Mouse (Mus musculus) heart, embryonic 15.5 days (tissue): ENCODE data around the gene Scfd1. TPM values are rescaled to one million over a fixed set of nuclear protein-coding genes. Genes with fewer than 3 reads are reported as not detected.

ENCODE experiments used
- ATAC-seq: fragments of 200-750 bp; cut with Nextera tagmentation; replicated peaks from 2 replicates; pipeline ENCODE4 v1.8.0; 2017; ENCODE audit warnings: low read depth, moderate TSS enrichment; ENCODE audit not compliant: insufficient number of reproducible peaks, insufficient read depth, low FRiP score
- H3K27ac ChIP-seq: fragments of 300-500 bp; sonication (generic); 2 replicates; pipeline ENCODE4 v1.5.1; 2015; ENCODE audit warnings: mild to moderate bottlenecking, inconsistent platforms
- H3K27me3 ChIP-seq: fragments of 300-500 bp; sonication (generic); 2 replicates; pipeline ENCODE4 v1.6.1; 2015; ENCODE audit warnings: inconsistent platforms
- H3K36me3 ChIP-seq: fragments of 300-500 bp; sonication (generic); 2 replicates; pipeline ENCODE4 v1.6.1; 2015; ENCODE audit warnings: mild to moderate bottlenecking, inconsistent platforms
- H3K4me1 ChIP-seq: fragments of 300-500 bp; sonication (generic); replicated peaks from 2 replicates; pipeline ENCODE4 v1.6.1; 2015; ENCODE audit warnings: inconsistent platforms
- H3K4me2 ChIP-seq: fragments of 300-500 bp; sonication (generic); 2 replicates; pipeline ENCODE4 v1.6.1; 2015; ENCODE audit warnings: inconsistent platforms, mild to moderate bottlenecking, moderate library complexity
- H3K4me3 ChIP-seq: fragments of 300-500 bp; sonication (generic); 2 replicates; pipeline ENCODE4 v1.5.1; 2015; ENCODE audit warnings: mild to moderate bottlenecking, inconsistent platforms
- H3K9ac ChIP-seq: fragments of 300-500 bp; sonication (generic); 2 replicates; pipeline ENCODE4 v1.6.1; 2015; ENCODE audit warnings: mild to moderate bottlenecking, inconsistent platforms
- H3K9me3 ChIP-seq: fragments of 300-500 bp; sonication (generic); replicated peaks from 2 replicates; pipeline ENCODE4 v1.6.1; 2016; ENCODE audit warnings: inconsistent platforms
- WGBS: fragments of 180-500 bp; shearing (Covaris S2); methylation state at CpG from one replicate; pipeline ENCODE4 v1.1.7; 2015; ENCODE audit warnings: mixed read lengths; 5-methylcytosine and 5-hydroxymethylcytosine counted together
- polyA plus RNA-seq: library from polyadenylated mRNA; unstranded; fragments of >200 nt; fragmentation: Nextera tagmentation; extraction: Ambion mirVana; gene quantifications from 2 replicates; pipeline ENCODE4 v1.2.1, GENCODE M21; 2015

Gene Scfd1
- polyA plus RNA-seq: 56.4 and 56.9 TPM in 2 replicates

DNA sequence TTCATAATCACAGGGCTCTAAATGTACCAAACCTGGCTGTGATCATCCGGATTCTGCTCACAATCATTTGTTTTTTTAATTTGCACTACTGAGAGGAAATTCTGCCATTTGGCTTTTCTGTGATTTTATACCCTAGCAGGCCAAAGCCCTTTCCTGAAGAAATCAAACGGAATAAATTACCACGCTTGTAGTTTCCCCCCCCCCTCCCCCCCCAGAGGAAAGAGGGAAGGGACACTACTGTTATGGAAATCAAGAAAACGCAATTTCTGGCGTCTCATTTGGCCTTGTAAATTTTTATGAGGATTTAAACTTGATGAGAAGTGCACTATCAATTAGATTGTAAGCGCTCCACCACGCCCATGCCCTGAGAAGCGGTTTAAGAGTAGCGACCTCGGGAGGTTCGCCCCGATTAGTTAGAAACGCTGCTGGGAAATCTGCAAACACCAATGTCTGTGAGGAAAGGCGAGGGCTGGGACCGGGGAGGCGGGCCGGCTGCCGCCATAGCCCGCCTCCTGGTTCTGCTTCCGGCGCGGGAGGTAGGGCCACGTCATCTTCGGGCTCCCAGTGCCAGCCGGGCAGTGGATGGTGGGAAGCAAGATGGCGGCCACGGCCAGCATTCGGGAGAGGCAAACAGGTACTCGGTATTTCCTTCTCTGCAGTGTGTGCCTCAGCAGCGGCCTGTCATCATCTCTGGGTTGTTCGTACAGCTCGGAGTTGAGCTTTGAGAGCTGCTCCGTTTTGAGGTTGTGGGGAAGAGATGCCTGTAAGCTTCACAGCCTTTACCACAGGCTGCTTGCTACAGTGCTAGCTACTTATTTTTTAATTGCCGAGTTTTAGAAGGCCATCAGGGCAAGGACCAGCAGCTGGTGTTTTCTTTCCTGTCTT, at the start of gene Scfd1:
Gene Scfd1, plus strand, starts transcription at position 508 of the 885 bp plus-strand sequence.
- H3K27me3 ChIP-seq: no peaks in the 10 kb centered on the region
- H3K36me3 ChIP-seq: peaks cover 21% of the 10 kb centered on the region
- WGBS: 1% methylated on average over 34 of the region's 34 CpGs
- H3K4me2 ChIP-seq: peak within 1 kb of the TSS; percentile 67
- H3K4me3 ChIP-seq: peak within 1 kb of the TSS; percentile 92
- peak within 1 kb of the TSS; percentile 88 for H3K27ac ChIP-seq
- no peaks in the 10 kb centered on the region for H3K9me3 ChIP-seq
- peak within 1 kb of the TSS; percentile 86 for H3K9ac ChIP-seq
- 0 out of 2 replicates have a peak, but pooled peaks cover 2% of the 10 kb centered on the region for H3K4me1 ChIP-seq
- ATAC-seq: peak; percentile 100

DNA sequence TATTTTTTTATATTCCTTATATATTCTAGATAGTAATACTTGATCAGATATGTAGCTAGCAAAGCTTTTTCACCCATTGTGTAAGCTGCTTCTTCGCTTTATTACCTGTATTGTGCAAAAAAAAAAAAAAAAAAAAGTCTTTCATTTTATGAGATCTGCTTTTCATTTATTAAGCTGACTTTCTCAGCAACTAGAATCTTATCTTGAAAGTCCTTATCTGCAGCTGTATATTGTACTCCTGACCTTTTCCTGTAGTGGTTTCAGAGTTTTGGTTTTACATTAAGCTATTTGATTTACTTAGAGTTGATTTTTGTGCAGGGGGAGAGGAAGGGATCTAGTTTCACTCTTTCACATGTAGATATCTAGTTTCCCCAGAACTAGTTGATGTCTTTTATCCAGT, 40.3 kb upstream of the Scfd1 start:
- Histone ChIP-seq H3K4me1 (no peaks in the 10 kb centered on the region), H3K4me2 (no peak overlapping the region), H3K27me3 (no peaks in the 10 kb centered on the region), H3K9ac (no peak overlapping the region), H3K27ac (no peak overlapping the region), H3K4me3 (no peak overlapping the region), H3K36me3 (no peaks in the 10 kb centered on the region), H3K9me3 (no peaks in the 10 kb centered on the region)
- ATAC-seq: no peak
- WGBS: 85% methylated on average over 1 of the region's 1 CpGs

DNA sequence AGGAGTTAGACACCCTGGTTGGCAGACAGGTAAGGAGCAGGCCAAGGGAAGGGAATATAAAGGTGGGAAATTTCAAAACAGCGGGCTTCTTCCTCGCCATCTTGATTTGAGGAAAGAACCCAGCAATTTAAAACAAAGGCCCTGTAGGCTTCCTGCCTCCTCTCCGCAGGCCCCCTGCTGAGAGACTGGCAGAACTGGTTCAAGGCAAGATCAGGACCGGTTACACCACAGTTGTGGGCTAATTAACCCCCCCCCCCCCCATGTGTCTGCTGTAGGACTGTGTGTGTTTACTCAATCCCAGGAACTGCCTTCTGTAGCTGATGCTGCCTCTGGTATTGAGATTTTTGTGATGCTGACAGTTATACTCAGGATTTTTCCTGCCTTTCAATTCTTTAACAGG, 31.2 kb upstream of the Scfd1 start:
- H3K4me1 ChIP-seq: peaks cover 12% of the 10 kb centered on the region
- no peak for ATAC-seq
- H3K9me3 ChIP-seq: no peaks in the 10 kb centered on the region
- no peaks in the 10 kb centered on the region for H3K27me3 ChIP-seq
- H3K4me2 ChIP-seq: no peak overlapping the region
- no peaks in the 10 kb centered on the region for H3K36me3 ChIP-seq
- 52% methylated on average over 4 of the region's 4 CpGs for WGBS
- no peak overlapping the region for H3K4me3 ChIP-seq
- H3K9ac ChIP-seq: no peak overlapping the region
- no peak overlapping the region for H3K27ac ChIP-seq

DNA sequence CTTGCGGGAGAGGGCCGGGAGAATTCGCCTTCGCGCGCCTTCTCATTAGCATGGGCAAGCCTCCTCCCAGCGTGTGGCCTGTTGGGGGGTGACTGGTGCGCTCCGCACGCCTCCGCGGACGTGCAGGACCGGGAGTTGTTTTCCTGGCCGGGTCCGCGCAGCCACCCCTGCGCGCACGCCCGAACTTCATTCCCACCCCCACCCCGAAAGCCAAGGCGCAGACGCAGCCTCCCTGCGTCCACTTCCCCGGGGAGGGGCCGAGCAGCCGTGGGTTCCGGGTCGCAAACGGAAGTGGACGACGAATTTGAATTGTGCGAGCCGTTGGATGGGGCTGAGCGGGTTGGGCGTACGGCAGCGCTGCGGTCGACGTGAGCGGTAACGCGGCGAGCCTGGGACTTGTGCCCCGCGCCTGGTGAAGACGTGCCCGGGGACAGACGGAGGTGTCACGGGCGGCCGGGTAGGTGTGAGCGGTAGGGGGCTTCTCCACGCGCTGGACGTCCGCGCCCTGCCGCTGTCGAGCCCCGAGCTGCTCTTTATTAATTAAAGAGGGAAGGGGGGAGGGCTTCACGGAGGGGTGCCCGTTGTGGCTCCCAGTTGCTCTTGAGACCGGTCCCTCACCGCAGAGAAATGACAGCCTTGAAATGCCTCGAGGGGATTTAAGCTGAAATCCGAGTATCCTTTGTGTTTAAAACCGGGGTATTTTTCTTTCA, 29.2 kb upstream of the Scfd1 start, which contains the start of gene G2e3:
Gene G2e3, plus strand, starts transcription at position 74 of the 710 bp plus-strand sequence.
- Histone ChIP-seq H3K9me3 (no peaks in the 10 kb centered on the region), H3K4me3 (peak within 1 kb of the TSS; percentile 87), H3K9ac (peak within 1 kb of the TSS; percentile 86), H3K27me3 (no peaks in the 10 kb centered on the region), H3K36me3 (peaks cover 12% of the 10 kb centered on the region), H3K4me1 (peaks cover 12% of the 10 kb centered on the region), H3K27ac (peak within 1 kb of the TSS; percentile 92), H3K4me2 (peak within 1 kb of the TSS; percentile 68)
- peak; percentile 99 for ATAC-seq
- WGBS: under 1% methylated on average over 70 of the region's 70 CpGs

DNA sequence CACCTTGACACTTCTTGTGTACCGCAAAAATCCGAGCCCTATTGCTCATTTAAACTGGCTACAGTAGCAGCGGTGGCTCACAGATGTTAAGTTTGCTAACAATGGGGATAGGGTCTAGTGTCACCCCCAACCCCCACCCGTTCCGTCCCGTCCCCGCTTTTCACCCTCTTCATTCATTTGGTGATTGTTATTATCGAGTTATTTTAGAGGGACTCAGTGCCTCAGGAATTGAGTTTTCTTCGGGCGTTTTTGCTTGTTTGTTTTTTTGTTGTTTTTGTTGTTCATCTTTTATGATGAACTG, 28.7 kb upstream of the Scfd1 start:
- no peak for ATAC-seq

DNA sequence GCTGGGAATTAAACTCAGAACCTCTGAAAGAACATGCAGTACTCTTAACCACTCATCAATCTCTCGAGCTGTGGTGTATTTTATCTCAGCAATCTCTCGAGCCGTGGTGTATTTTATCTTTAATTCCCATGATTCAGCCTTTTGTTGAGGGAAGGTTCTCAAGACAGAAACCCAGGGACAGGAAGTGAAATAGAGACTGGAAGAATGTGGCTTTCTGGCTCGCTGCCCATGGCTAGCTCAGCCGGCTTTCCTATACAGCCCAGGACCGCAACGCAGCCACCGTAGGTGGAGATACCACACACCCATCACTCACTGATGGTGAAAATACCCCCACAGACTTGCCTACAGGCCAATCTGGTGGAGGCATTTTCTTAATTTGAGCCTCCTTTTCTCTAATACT, 22.0 kb upstream of the Scfd1 start:
- no peak for ATAC-seq
- H3K4me1 ChIP-seq: 0 out of 2 replicates have a peak, but pooled peaks cover 6% of the 10 kb centered on the region
- H3K4me2 ChIP-seq: no peak overlapping the region
- WGBS: 54% methylated on average over 8 of the region's 8 CpGs
- no peaks in the 10 kb centered on the region for H3K27me3 ChIP-seq
- peaks cover 66% of the 10 kb centered on the region for H3K36me3 ChIP-seq
- no peak overlapping the region for H3K9ac ChIP-seq
- no peak overlapping the region for H3K27ac ChIP-seq
- H3K9me3 ChIP-seq: no peaks in the 10 kb centered on the region
- H3K4me3 ChIP-seq: no peak overlapping the region

More for the DNA sequence above, 28.7 kb upstream of the Scfd1 start:
- Histone ChIP-seq H3K9ac (peak overlapping the region; percentile 86), H3K9me3 (no peaks in the 10 kb centered on the region), H3K36me3 (peaks cover 17% of the 10 kb centered on the region), H3K4me2 (peak overlapping the region; percentile 68), H3K27ac (peak overlapping the region; percentile 92), H3K27me3 (no peaks in the 10 kb centered on the region), H3K4me1 (peaks cover 12% of the 10 kb centered on the region), H3K4me3 (peak overlapping the region; percentile 87)
- 0% methylated on average over 10 of the region's 10 CpGs for WGBS

DNA sequence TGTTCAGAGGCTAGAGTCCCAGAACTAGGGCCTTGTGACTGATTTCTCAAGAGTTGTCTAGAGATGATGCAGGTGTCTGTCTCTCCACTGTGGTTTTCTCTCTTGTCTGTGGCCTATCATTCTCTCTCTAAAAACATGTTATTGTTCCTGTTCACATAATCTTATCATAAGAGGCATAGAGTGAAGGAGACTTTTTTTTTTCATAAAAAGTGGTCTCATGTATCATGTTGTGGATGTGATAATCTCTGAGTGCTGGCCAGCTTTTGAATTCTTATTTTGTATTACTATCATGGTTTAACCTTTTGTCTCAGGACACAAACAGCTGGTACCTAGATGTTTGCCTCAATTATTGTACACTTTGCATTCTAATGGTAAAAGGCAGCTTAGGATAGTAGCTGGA, 16.0 kb upstream of the Scfd1 start:
- no peaks in the 10 kb centered on the region for H3K4me1 ChIP-seq
- no peak overlapping the region for H3K9ac ChIP-seq
- ATAC-seq: no peak
- H3K27me3 ChIP-seq: no peaks in the 10 kb centered on the region
- H3K4me3 ChIP-seq: no peak overlapping the region
- H3K4me2 ChIP-seq: no peak overlapping the region
- no peak overlapping the region for H3K27ac ChIP-seq
- peaks cover 74% of the 10 kb centered on the region for H3K36me3 ChIP-seq
- H3K9me3 ChIP-seq: no peaks in the 10 kb centered on the region

DNA sequence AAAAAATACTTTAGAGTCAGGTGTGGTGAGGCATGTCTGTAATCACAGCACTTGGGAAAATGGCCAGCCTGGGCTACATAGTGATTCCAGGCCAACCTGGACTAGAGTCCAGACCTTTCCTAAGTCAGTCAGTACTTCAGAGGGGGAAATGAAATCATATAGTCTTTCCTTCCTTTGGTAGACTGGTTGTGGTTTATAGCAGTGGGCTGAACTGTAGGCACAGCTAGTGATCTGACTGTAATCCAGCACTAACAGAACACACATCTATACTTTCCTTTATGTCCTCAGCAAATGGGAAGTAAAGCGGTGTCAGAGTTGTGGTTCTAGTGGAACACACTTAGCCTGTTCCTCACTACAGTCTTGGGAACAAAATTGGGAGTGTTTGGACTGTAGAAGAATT, 14.4 kb upstream of the Scfd1 start:
- peaks cover 75% of the 10 kb centered on the region for H3K36me3 ChIP-seq
- no peak overlapping the region for H3K27ac ChIP-seq
- 96% methylated on average over 1 of the region's 1 CpGs for WGBS

DNA sequence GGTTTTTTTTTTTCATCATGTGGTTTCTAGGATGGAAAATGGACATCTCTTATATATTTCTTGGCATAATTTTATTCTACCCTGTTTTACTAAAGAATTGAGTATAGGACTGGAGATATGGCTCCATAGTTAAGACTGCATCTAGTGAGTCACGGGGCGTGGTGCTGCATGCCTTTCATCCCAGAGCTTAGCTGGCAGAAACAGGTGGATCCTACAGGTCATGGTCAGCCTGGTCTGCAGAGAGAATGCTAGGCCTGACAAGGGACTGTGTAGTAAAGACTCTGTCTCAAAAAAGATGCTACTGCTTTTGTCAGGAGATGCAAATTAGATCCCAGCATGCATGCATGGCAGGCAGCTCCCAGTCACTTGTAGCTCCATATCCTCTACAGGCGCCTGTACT, 8.8 kb upstream of the Scfd1 start:
- H3K9ac ChIP-seq: no peak overlapping the region
- H3K4me1 ChIP-seq: no peaks in the 10 kb centered on the region
- peaks cover 68% of the 10 kb centered on the region for H3K36me3 ChIP-seq
- ATAC-seq: no peak
- no peaks in the 10 kb centered on the region for H3K27me3 ChIP-seq
- 96% methylated on average over 3 of the region's 3 CpGs for WGBS
- no peak overlapping the region for H3K4me3 ChIP-seq
- no peak overlapping the region for H3K4me2 ChIP-seq
- no peaks in the 10 kb centered on the region for H3K9me3 ChIP-seq
- no peak overlapping the region for H3K27ac ChIP-seq

More for the DNA sequence above, 14.4 kb upstream of the Scfd1 start:
- Histone ChIP-seq H3K4me3 (no peak overlapping the region), H3K4me1 (no peaks in the 10 kb centered on the region), H3K9ac (no peak overlapping the region), H3K27me3 (no peaks in the 10 kb centered on the region), H3K4me2 (no peak overlapping the region), H3K9me3 (no peaks in the 10 kb centered on the region)
- no peak for ATAC-seq

DNA sequence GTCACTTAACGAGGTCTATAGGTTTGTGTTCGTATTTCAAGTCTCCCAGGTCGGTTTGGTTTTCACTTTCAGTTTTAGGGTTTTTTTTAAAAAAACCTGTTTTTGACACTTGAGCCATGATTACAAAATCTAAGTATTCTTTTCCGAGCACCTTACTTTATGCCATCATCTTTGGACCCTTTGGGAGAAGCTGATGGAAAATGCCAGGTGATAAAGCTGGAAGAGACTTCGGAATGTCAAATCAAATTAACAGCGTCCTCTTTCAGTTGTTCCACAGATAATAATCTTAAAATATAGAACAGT, 529 bp downstream of the Scfd1 start:
- Histone ChIP-seq H3K4me3 (peak overlapping the region; percentile 92), H3K4me2 (peak overlapping the region; percentile 67), H3K36me3 (peaks cover 15% of the 10 kb centered on the region), H3K27ac (peak overlapping the region; percentile 88), H3K9ac (peak overlapping the region; percentile 86), H3K4me1 (0 out of 2 replicates have a peak, but pooled peaks cover 2% of the 10 kb centered on the region), H3K9me3 (no peaks in the 10 kb centered on the region), H3K27me3 (no peaks in the 10 kb centered on the region)
- WGBS: 12% methylated on average over 6 of the region's 6 CpGs
- ATAC-seq: no peak

DNA sequence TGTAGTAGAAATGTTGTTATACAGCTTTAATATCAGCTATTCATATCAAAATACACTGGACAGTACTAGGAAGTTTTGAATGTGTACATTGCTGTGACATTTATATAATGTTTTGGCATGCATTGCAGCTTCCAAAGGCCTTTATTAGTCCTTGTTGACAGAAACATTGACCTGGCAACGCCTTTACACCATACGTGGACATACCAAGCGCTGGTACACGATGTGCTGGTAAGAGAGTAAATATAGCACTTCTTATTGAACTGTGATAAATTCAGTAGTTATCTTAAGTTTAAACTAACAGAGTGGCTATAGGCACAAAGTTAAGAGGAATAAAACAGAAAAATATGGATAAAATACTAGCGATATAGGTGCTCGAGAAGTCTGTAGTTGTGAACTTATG, 22.6 kb downstream of the Scfd1 start:
- Histone ChIP-seq H3K4me3 (no peak overlapping the region), H3K9ac (no peak overlapping the region), H3K27me3 (no peaks in the 10 kb centered on the region), H3K36me3 (peaks cover 64% of the 10 kb centered on the region), H3K27ac (no peak overlapping the region), H3K4me1 (no peaks in the 10 kb centered on the region), H3K9me3 (no peaks in the 10 kb centered on the region), H3K4me2 (no peak overlapping the region)
- WGBS: 90% methylated on average over 6 of the region's 6 CpGs
- ATAC-seq: no peak
